Mouse (Mus musculus) heart, adult 2 months (tissue): Measurements from ENCODE around the gene Ttll13. TPM values are rescaled to one million over a fixed set of nuclear protein-coding genes. Genes with fewer than 3 reads are reported as not detected.
A peak's percentile ranks its signal among the peaks of the same experiment; 100 is the strongest.

Source experiments
- DNase-seq, 2 experiments: peaks; one replicate each; pipeline ENCODE4 v3.0.0; 2021
- H3K27ac ChIP-seq: fragments of 200-600 bp; 2 replicates; pipeline ENCODE4 v1.8.1; 2022
- H3K27me3 ChIP-seq: fragments of 200-500 bp; 2 replicates; pipeline ENCODE4 v1.6.1; 2012; ENCODE audit warnings: mild to moderate bottlenecking, low read length, inconsistent platforms, mixed read lengths; ENCODE audit not compliant: control insufficient read depth, insufficient read depth
- H3K36me3 ChIP-seq: fragments of 200-500 bp; 2 replicates; pipeline ENCODE4 v1.6.1; 2012; ENCODE audit warnings: low read length, inconsistent platforms; ENCODE audit not compliant: control insufficient read depth, insufficient read depth
- H3K4me1 ChIP-seq: fragments of 200-500 bp; 2 replicates; pipeline ENCODE4 v1.6.1; 2011; ENCODE audit warnings: low read length; ENCODE audit not compliant: control insufficient read depth, insufficient read depth
- H3K4me3 ChIP-seq: fragments of 200-600 bp; 2 replicates; pipeline ENCODE4 v1.8.1; 2022
- H3K79me2 ChIP-seq: fragments of 200-500 bp; replicated peaks from 2 replicates; pipeline ENCODE4 v1.6.1; 2012; ENCODE audit warnings: mild to moderate bottlenecking, inconsistent platforms, low read length, moderate library complexity, mixed read lengths; ENCODE audit not compliant: control insufficient read depth, insufficient read depth
- H3K9ac ChIP-seq: fragments of 200-500 bp; 2 replicates; pipeline ENCODE4 v1.6.1; 2012; ENCODE audit warnings: low read depth, mild to moderate bottlenecking, control low read depth, inconsistent platforms, low read length, mixed read lengths
- CTCF ChIP-seq: fragments of 200-600 bp; IDR thresholded peaks from 2 replicates; pipeline ENCODE4 v1.8.1; 2022; ENCODE audit warnings: antibody characterized with exemption, mild to moderate bottlenecking, moderate library complexity
- EP300 ChIP-seq: fragments of 200-500 bp; IDR thresholded peaks from 2 replicates; pipeline ENCODE4 v1.6.1; 2011; ENCODE audit warnings: low read depth, low read length, control low read depth; ENCODE audit not compliant: insufficient read depth
- POLR2A ChIP-seq: fragments of 200-500 bp; IDR thresholded peaks from 2 replicates; pipeline ENCODE4 v1.6.1; 2011; ENCODE audit warnings: mild to moderate bottlenecking, low read depth, low read length, control low read depth; ENCODE audit not compliant: insufficient read depth
- WGBS: fragments of 180-500 bp; shearing (Covaris S2); methylation state at CpG from one replicate; pipeline ENCODE4 v1.1.7; 2018; 5-methylcytosine and 5-hydroxymethylcytosine counted together
- intact Hi-C: fragments of 180-260 bp; cut with DNase I; formaldehyde crosslinking; loops from one replicate; pipeline ENCODE4 v1.15.1; 2025
- polyA plus RNA-seq: library from polyadenylated mRNA; depleted of rRNA; stranded (reverse); fragments of >200 nt; gene quantifications from 2 replicates; pipeline ENCODE4 v1.2.3, GENCODE M21; 2012
- total RNA-seq, 2 experiments: library from RNA; stranded (reverse); gene quantifications; 2 replicates each; pipeline ENCODE4 v1.2.3; 2021

Gene Ttll13
- total and polyA plus RNA-seq, 3 experiments = 0.20 to 0.39 (median 0.23) TPM

- Histone ChIP-seq H3K27ac (no peak overlapping the region), H3K79me2 (no peaks in the 10 kb centered on the region), H3K4me3 (no peak overlapping the region), H3K36me3 (no peaks in the 10 kb centered on the region), H3K27me3 (no peaks in the 10 kb centered on the region), H3K4me1 (peaks cover 2% of the 10 kb centered on the region), H3K9ac (no peak overlapping the region)
- intact Hi-C loops = no loop called here
- WGBS = 87% methylated on average over 2 of the region's 2 CpGs
- no peak for TF ChIP-seq EP300
- TF ChIP-seq POLR2A = no peak
- TF ChIP-seq CTCF = no peak
- DNase-seq = no peak
Measured at GRCm38 (mm10) chr7:80273456-80273855, 27.3 kb downstream of the Ttll13 start.

- TF ChIP-seq CTCF (no peak), POLR2A (no peak), EP300 (no peak)
- no peaks in the 10 kb centered on the region for H3K36me3 ChIP-seq
- H3K79me2 ChIP-seq = no peaks in the 10 kb centered on the region
- no peaks in the 10 kb centered on the region for H3K4me1 ChIP-seq
- H3K27ac ChIP-seq = no peak overlapping the region
- no peaks in the 10 kb centered on the region for H3K27me3 ChIP-seq
- no peak for DNase-seq
- no peak overlapping the region for H3K9ac ChIP-seq
- WGBS = 93% methylated on average over 4 of the region's 4 CpGs
- H3K4me3 ChIP-seq = no peak overlapping the region
- intact Hi-C loops = no loop called here
Measured at GRCm38 (mm10) chr7:80276374-80276773, 30.2 kb downstream of the Ttll13 start.

GRCm38 (mm10) chr7:80280032-80280431, 33.9 kb downstream of the Ttll13 start:
- no peaks in the 10 kb centered on the region for H3K36me3 ChIP-seq
- TF ChIP-seq CTCF (no peak), EP300 (no peak), POLR2A (no peak)
- no peaks in the 10 kb centered on the region for H3K4me1 ChIP-seq
- no peak overlapping the region for H3K4me3 ChIP-seq
- intact Hi-C loops = no loop called here
- no peak overlapping the region for H3K9ac ChIP-seq
- H3K27me3 ChIP-seq = no peaks in the 10 kb centered on the region
- H3K79me2 ChIP-seq = no peaks in the 10 kb centered on the region
- DNase-seq = no peak
- WGBS = 87% methylated on average over 10 of the region's 10 CpGs
- no peak overlapping the region for H3K27ac ChIP-seq

- DNase-seq = no peak
- Histone ChIP-seq H3K79me2 (no peaks in the 10 kb centered on the region), H3K4me1 (no peaks in the 10 kb centered on the region), H3K9ac (no peak overlapping the region), H3K27ac (no peak overlapping the region), H3K4me3 (no peak overlapping the region), H3K36me3 (no peaks in the 10 kb centered on the region), H3K27me3 (no peaks in the 10 kb centered on the region)
- no peak for TF ChIP-seq EP300
- no peak for TF ChIP-seq POLR2A
- TF ChIP-seq CTCF = peak; percentile 32
- intact Hi-C loops = no loop called here
- WGBS = 85% methylated on average over 2 of the region's 2 CpGs
Measured at GRCm38 (mm10) chr7:80280998-80281397, 34.8 kb downstream of the Ttll13 start.

GRCm38 (mm10) chr7:80281646-80282045, 35.5 kb downstream of the Ttll13 start:
- Histone ChIP-seq H3K4me3 (no peak overlapping the region), H3K79me2 (no peaks in the 10 kb centered on the region), H3K4me1 (no peaks in the 10 kb centered on the region), H3K27ac (no peak overlapping the region), H3K9ac (no peak overlapping the region), H3K36me3 (no peaks in the 10 kb centered on the region), H3K27me3 (no peaks in the 10 kb centered on the region)
- intact Hi-C loops = no loop called here
- TF ChIP-seq POLR2A (no peak), CTCF (no peak), EP300 (no peak)
- DNase-seq = no peak
- 92% methylated on average over 3 of the region's 3 CpGs for WGBS

- no peak overlapping the region for H3K4me3 ChIP-seq
- no peaks in the 10 kb centered on the region for H3K79me2 ChIP-seq
- H3K27ac ChIP-seq = no peak overlapping the region
- 37% methylated on average over 3 of the region's 3 CpGs for WGBS
- no peak for TF ChIP-seq POLR2A
- intact Hi-C loops = no loop called here
- no peak overlapping the region for H3K9ac ChIP-seq
- H3K36me3 ChIP-seq = no peaks in the 10 kb centered on the region
- DNase-seq = no peak
- H3K27me3 ChIP-seq = no peaks in the 10 kb centered on the region
- H3K4me1 ChIP-seq = no peaks in the 10 kb centered on the region
Measured at GRCm38 (mm10) chr7:80283226-80283918, 37.2 kb downstream of the Ttll13 start.

- Histone ChIP-seq H3K4me3 (no peak overlapping the region), H3K79me2 (no peaks in the 10 kb centered on the region), H3K36me3 (no peaks in the 10 kb centered on the region), H3K9ac (no peak overlapping the region), H3K4me1 (no peaks in the 10 kb centered on the region), H3K27ac (no peak overlapping the region), H3K27me3 (no peaks in the 10 kb centered on the region)
- 70% methylated on average over 5 of the region's 5 CpGs for WGBS
- intact Hi-C loops = no loop called here
- TF ChIP-seq CTCF (no peak), EP300 (no peak), POLR2A (no peak)
- no peak for DNase-seq
Measured at GRCm38 (mm10) chr7:80284391-80284790, 38.2 kb downstream of the Ttll13 start.
